Mouse (Mus musculus) spleen, adult 2 months (tissue): ENCODE data around the gene Cdx2. TPM values are rescaled to one million over a fixed set of nuclear protein-coding genes. Genes with fewer than 3 reads are reported as not detected.

ENCODE experiments used
- DNase-seq, 2 experiments: peaks; one replicate each; pipeline versions ENCODE4 v3.0.0 to v3.0.0-alpha.2; 2012 to 2021; ENCODE audit warnings: low spot score in 2 of 2, low read depth in 1 of 2
- H3K27ac ChIP-seq: fragments of 200-500 bp; 2 replicates; pipeline ENCODE4 v1.5.1; 2012; ENCODE audit warnings: low read length, inconsistent platforms; ENCODE audit not compliant: insufficient read depth
- H3K27me3 ChIP-seq: fragments of 200-500 bp; 2 replicates; pipeline ENCODE4 v1.6.1; 2012; ENCODE audit warnings: mild to moderate bottlenecking, moderate library complexity, low read length, inconsistent platforms; ENCODE audit not compliant: control insufficient read depth, insufficient read depth
- H3K36me3 ChIP-seq: fragments of 200-500 bp; 2 replicates; pipeline ENCODE4 v1.6.1; 2012; ENCODE audit warnings: mild to moderate bottlenecking, low read length, inconsistent platforms; ENCODE audit not compliant: control insufficient read depth, insufficient read depth
- H3K4me1 ChIP-seq: fragments of 200-500 bp; 2 replicates; pipeline ENCODE4 v1.6.1; 2011; ENCODE audit warnings: inconsistent platforms; ENCODE audit not compliant: control insufficient read depth, insufficient read depth, insufficient read length
- H3K4me3 ChIP-seq: fragments of 200-500 bp; 2 replicates; pipeline ENCODE4 v1.5.1; 2011; ENCODE audit warnings: mild to moderate bottlenecking, inconsistent platforms; ENCODE audit not compliant: insufficient read depth, insufficient read length; ENCODE audit errors: extremely low read depth
- CTCF ChIP-seq: fragments of 200-500 bp; IDR thresholded peaks from 2 replicates; pipeline ENCODE4 v1.5.1; 2011; ENCODE audit warnings: mild to moderate bottlenecking, inconsistent platforms; ENCODE audit not compliant: insufficient read depth, insufficient read length, insufficient replicate concordance; ENCODE audit errors: extremely low read depth
- POLR2A ChIP-seq: fragments of 200-500 bp; IDR thresholded peaks from 2 replicates; pipeline ENCODE4 v1.6.1; 2011; ENCODE audit warnings: low read depth, low read length, inconsistent platforms
- WGBS: fragments of 180-500 bp; shearing (Covaris S2); methylation state at CpG from one replicate; pipeline ENCODE4 v1.1.7; 2018; 5-methylcytosine and 5-hydroxymethylcytosine counted together
- polyA plus RNA-seq: library from polyadenylated mRNA; depleted of rRNA; stranded (reverse); fragments of >200 nt; gene quantifications from 2 replicates; pipeline ENCODE4 v1.2.3, GENCODE M21; 2012; rRNA removed

Gene Cdx2
- not detected in 2 replicates for polyA plus RNA-seq

- WGBS, result 2% methylated on average over 63 of the region's 63 CpGs
- no peak for TF ChIP-seq POLR2A
- TF ChIP-seq CTCF, result no peak
- Histone ChIP-seq H3K4me1 (peaks cover 2% of the 10 kb centered on the region), H3K27ac (no peak within 1 kb of the TSS), H3K27me3 (peaks cover 34% of the 10 kb centered on the region), H3K4me3 (no peak within 1 kb of the TSS), H3K36me3 (no peaks in the 10 kb centered on the region)
- DNase-seq, result no peak
Measured at GRCm38 (mm10) chr5:147306638-147307397, at the start of gene Cdx2. TSS of gene Cdx2 (minus strand) at chr5:147307270.

- Histone ChIP-seq H3K36me3 (no peaks in the 10 kb centered on the region), H3K4me1 (peaks cover 13% of the 10 kb centered on the region; the same call in 1 of the 2 replicates), H3K27ac (no peak overlapping the region), H3K4me3 (no peak overlapping the region), H3K27me3 (no peaks in the 10 kb centered on the region)
- TF ChIP-seq POLR2A (no peak), CTCF (no peak)
- 91% methylated on average over 13 of the region's 13 CpGs for WGBS
- DNase-seq, result no peak
Measured at GRCm38 (mm10) chr5:147356260-147357055, 49.4 kb upstream of the Cdx2 start.

- DNase-seq, result no peak
- no peak overlapping the region for H3K27ac ChIP-seq
- no peak for TF ChIP-seq POLR2A
- TF ChIP-seq CTCF, result no peak
- H3K4me3 ChIP-seq, result no peak overlapping the region
- H3K27me3 ChIP-seq, result no peaks in the 10 kb centered on the region
- H3K36me3 ChIP-seq, result no peaks in the 10 kb centered on the region
- H3K4me1 ChIP-seq, result peaks cover 13% of the 10 kb centered on the region; the same call in 1 of the 2 replicates
- WGBS, result 90% methylated on average over 3 of the region's 3 CpGs
Measured at GRCm38 (mm10) chr5:147355788-147356187, 48.7 kb upstream of the Cdx2 start.

GRCm38 (mm10) chr5:147354985-147355384 is 47.9 kb upstream of the Cdx2 start:
- H3K4me1 ChIP-seq, result peaks cover 13% of the 10 kb centered on the region; the same call in 1 of the 2 replicates
- WGBS, result 73% methylated on average over 8 of the region's 8 CpGs
- H3K4me3 ChIP-seq, result no peak overlapping the region
- no peaks in the 10 kb centered on the region for H3K27me3 ChIP-seq
- TF ChIP-seq POLR2A (no peak), CTCF (no peak)
- peak overlapping the region; percentile 7; the same call in 1 of the 2 replicates for H3K27ac ChIP-seq
- no peak for DNase-seq
- H3K36me3 ChIP-seq, result no peaks in the 10 kb centered on the region

- WGBS, result 66% methylated on average over 17 of the region's 17 CpGs
- peaks cover 13% of the 10 kb centered on the region; the same call in 1 of the 2 replicates for H3K4me1 ChIP-seq
- H3K4me3 ChIP-seq, result no peak overlapping the region
- H3K27ac ChIP-seq, result 0 out of 2 replicates have a peak overlapping the region, but pooled peaks have one; percentile 8
- H3K36me3 ChIP-seq, result no peaks in the 10 kb centered on the region
- H3K27me3 ChIP-seq, result no peaks in the 10 kb centered on the region
- TF ChIP-seq CTCF (no peak), POLR2A (no peak)
- no peak for DNase-seq
Measured at GRCm38 (mm10) chr5:147354161-147354780, 47.2 kb upstream of the Cdx2 start.

- TF ChIP-seq POLR2A (no peak), CTCF (no peak)
- Histone ChIP-seq H3K27me3 (no peaks in the 10 kb centered on the region), H3K4me1 (peaks cover 13% of the 10 kb centered on the region; the same call in 1 of the 2 replicates), H3K36me3 (no peaks in the 10 kb centered on the region), H3K4me3 (no peak overlapping the region), H3K27ac (no peak overlapping the region)
- peak in 1 of 2 experiments; percentile 26 for DNase-seq
- 47% methylated on average over 8 of the region's 8 CpGs for WGBS
Measured at GRCm38 (mm10) chr5:147351931-147352330, 44.9 kb upstream of the Cdx2 start.

GRCm38 (mm10) chr5:147345981-147346380 is 38.9 kb upstream of the Cdx2 start:
- H3K27me3 ChIP-seq, result no peaks in the 10 kb centered on the region
- no peak overlapping the region for H3K27ac ChIP-seq
- H3K36me3 ChIP-seq, result no peaks in the 10 kb centered on the region
- H3K4me3 ChIP-seq, result no peak overlapping the region
- H3K4me1 ChIP-seq, result peaks cover 5% of the 10 kb centered on the region; the same call in 1 of the 2 replicates
- DNase-seq, result no peak
- TF ChIP-seq POLR2A (no peak), CTCF (peak; percentile 22; the same call in 1 of the 2 replicates)
- WGBS, result 91% methylated on average over 1 of the region's 1 CpGs
